Mouse (Mus musculus): ENCODE results near the gene Garnl3. TPM values are rescaled to one million over a fixed set of nuclear protein-coding genes. Genes with fewer than 3 reads are reported as not detected.
"Not testable (repeated sequence)": the region's sequence is repeated elsewhere in the genome, so short reads cannot be mapped to it uniquely, and the experiment has no call there.

The Garnl3 gene
- polyA plus RNA-seq, 1 experiment: 46.5 TPM

- Histone ChIP-seq H3K4me1 (ENCODE audit: control insufficient read depth, insufficient read depth, low read length) (no peaks in the 10 kb centered on the region), H3K36me3 (ENCODE audit: control insufficient read depth, insufficient read depth, low read length) (no peaks in the 10 kb centered on the region; the same call in 1 of the 2 replicates), H3K4me3 (ENCODE audit: control insufficient read depth, low read depth, low read length) (no peak overlapping the region), H3K27ac (ENCODE audit: control insufficient read depth, insufficient read depth, low read depth, low read length) (no peak overlapping the region), H3K27me3 (ENCODE audit: control insufficient read depth, insufficient read depth, low read length) (no peaks in the 10 kb centered on the region)
- TF ChIP-seq POLR2A (IDR thresholded peaks at IDR 0.05; ENCODE audit: control insufficient read depth, low read depth, low read length): no peak
- TF ChIP-seq CTCF (IDR thresholded peaks at IDR 0.05; ENCODE audit: control insufficient read depth, insufficient read depth, insufficient replicate concordance, low read depth, low read length): no peak
Observed at GRCm38 (mm10) chr2:33122856-33123255, 8.6 kb downstream of the Garnl3 start.

- H3K27ac ChIP-seq (ENCODE audit: control insufficient read depth, insufficient read depth, low read depth, low read length): no peak overlapping the region
- H3K4me1 ChIP-seq (ENCODE audit: control insufficient read depth, insufficient read depth, low read length): no peaks in the 10 kb centered on the region
- H3K36me3 ChIP-seq (ENCODE audit: control insufficient read depth, insufficient read depth, low read length): peaks cover 1% of the 10 kb centered on the region
- H3K27me3 ChIP-seq (ENCODE audit: control insufficient read depth, insufficient read depth, low read length): no peaks in the 10 kb centered on the region
- H3K4me3 ChIP-seq (ENCODE audit: control insufficient read depth, low read depth, low read length): no peak overlapping the region
- no peak for TF ChIP-seq CTCF (IDR thresholded peaks at IDR 0.05; ENCODE audit: control insufficient read depth, insufficient read depth, insufficient replicate concordance, low read depth, low read length)
- TF ChIP-seq POLR2A (IDR thresholded peaks at IDR 0.05; ENCODE audit: control insufficient read depth, low read depth, low read length): no peak
Observed at GRCm38 (mm10) chr2:33100536-33100935, 30.9 kb downstream of the Garnl3 start.

GRCm38 (mm10) chr2:33097326-33097725 lies 34.1 kb downstream of the Garnl3 start:
- not testable (repeated sequence) for H3K27me3 ChIP-seq (ENCODE audit: control insufficient read depth, insufficient read depth, low read length); H3K36me3 ChIP-seq (ENCODE audit: control insufficient read depth, insufficient read depth, low read length); H3K4me3 ChIP-seq (ENCODE audit: control insufficient read depth, low read depth, low read length); H3K4me1 ChIP-seq (ENCODE audit: control insufficient read depth, insufficient read depth, low read length); H3K27ac ChIP-seq (ENCODE audit: control insufficient read depth, insufficient read depth, low read depth, low read length)

GRCm38 (mm10) chr2:33095221-33095671 lies 36.2 kb downstream of the Garnl3 start:
- TF ChIP-seq CTCF (IDR thresholded peaks at IDR 0.05; ENCODE audit: control insufficient read depth, insufficient read depth, insufficient replicate concordance, low read depth, low read length): no peak
- no peak for TF ChIP-seq POLR2A (IDR thresholded peaks at IDR 0.05; ENCODE audit: control insufficient read depth, low read depth, low read length)
- Histone ChIP-seq H3K27me3 (ENCODE audit: control insufficient read depth, insufficient read depth, low read length) (no peaks in the 10 kb centered on the region), H3K36me3 (ENCODE audit: control insufficient read depth, insufficient read depth, low read length) (no peaks in the 10 kb centered on the region; the same call in 1 of the 2 replicates), H3K4me1 (ENCODE audit: control insufficient read depth, insufficient read depth, low read length) (no peaks in the 10 kb centered on the region), H3K27ac (ENCODE audit: control insufficient read depth, insufficient read depth, low read depth, low read length) (no peak overlapping the region), H3K4me3 (ENCODE audit: control insufficient read depth, low read depth, low read length) (no peak overlapping the region)

GRCm38 (mm10) chr2:33090620-33091520 lies 40.6 kb downstream of the Garnl3 start:
- Histone ChIP-seq H3K4me3 (ENCODE audit: control insufficient read depth, low read depth, low read length) (no peak overlapping the region), H3K4me1 (ENCODE audit: control insufficient read depth, insufficient read depth, low read length) (no peaks in the 10 kb centered on the region), H3K36me3 (ENCODE audit: control insufficient read depth, insufficient read depth, low read length) (no peaks in the 10 kb centered on the region), H3K27me3 (ENCODE audit: control insufficient read depth, insufficient read depth, low read length) (no peaks in the 10 kb centered on the region), H3K27ac (ENCODE audit: control insufficient read depth, insufficient read depth, low read depth, low read length) (no peak overlapping the region)
- TF ChIP-seq POLR2A (IDR thresholded peaks at IDR 0.05; ENCODE audit: control insufficient read depth, low read depth, low read length) (no peak), CTCF (IDR thresholded peaks at IDR 0.05; ENCODE audit: control insufficient read depth, insufficient read depth, insufficient replicate concordance, low read depth, low read length) (no peak)

- H3K27ac ChIP-seq (ENCODE audit: control insufficient read depth, insufficient read depth, low read depth, low read length); H3K36me3 ChIP-seq (ENCODE audit: control insufficient read depth, insufficient read depth, low read length); H3K4me1 ChIP-seq (ENCODE audit: control insufficient read depth, insufficient read depth, low read length); H3K27me3 ChIP-seq (ENCODE audit: control insufficient read depth, insufficient read depth, low read length); H3K4me3 ChIP-seq (ENCODE audit: control insufficient read depth, low read depth, low read length): not testable (repeated sequence)
Observed at GRCm38 (mm10) chr2:33090033-33090400, 41.4 kb downstream of the Garnl3 start.

GRCm38 (mm10) chr2:33089356-33090032 lies 42.0 kb downstream of the Garnl3 start:
- H3K4me1 ChIP-seq (ENCODE audit: control insufficient read depth, insufficient read depth, low read length): no peaks in the 10 kb centered on the region
- no peak overlapping the region for H3K27ac ChIP-seq (ENCODE audit: control insufficient read depth, insufficient read depth, low read depth, low read length)
- no peaks in the 10 kb centered on the region for H3K36me3 ChIP-seq (ENCODE audit: control insufficient read depth, insufficient read depth, low read length)
- TF ChIP-seq CTCF (IDR thresholded peaks at IDR 0.05; ENCODE audit: control insufficient read depth, insufficient read depth, insufficient replicate concordance, low read depth, low read length): no peak
- H3K27me3 ChIP-seq (ENCODE audit: control insufficient read depth, insufficient read depth, low read length): no peaks in the 10 kb centered on the region
- H3K4me3 ChIP-seq (ENCODE audit: control insufficient read depth, low read depth, low read length): no peak overlapping the region
